Mouse (Mus musculus) thymus, postnatal 4 days (tissue): ENCODE measurements around the gene Kdelr3.

Experiments used
- DNase-seq: peaks from one replicate; pipeline ENCODE4 v3.0.0; 2021

The Kdelr3 gene

DNA sequence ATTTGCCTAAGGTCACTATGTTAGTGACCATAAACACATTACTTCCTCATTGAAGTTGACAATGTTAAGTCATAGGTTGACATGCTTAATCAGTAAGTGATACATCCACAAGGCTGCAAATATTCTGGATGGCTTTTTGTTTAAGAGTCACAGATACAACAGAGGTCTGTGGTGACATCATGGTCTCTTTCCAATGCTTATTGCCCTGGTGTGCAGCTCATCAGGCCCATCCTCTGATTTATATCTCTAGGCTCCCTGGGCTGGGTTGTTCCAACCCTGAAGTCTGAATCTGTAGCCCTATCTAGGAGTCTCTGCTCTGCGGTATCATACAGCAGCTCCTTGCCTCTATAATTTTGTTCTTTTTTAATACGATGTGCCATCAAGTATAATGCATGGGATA lies 60.7 kb downstream of the Kdelr3 start:
- peak; percentile 14 for DNase-seq
